Mouse (Mus musculus) brain, embryonic 14.5 days (tissue): ENCODE data around the gene 1600014C23Rik.

Experiments used
- CTCF ChIP-seq: fragments of 200-500 bp; IDR thresholded peaks from 2 replicates; pipeline ENCODE4 v1.5.1; 2012; ENCODE audit warnings: inconsistent platforms, mild to moderate bottlenecking, moderate library complexity, borderline replicate concordance; ENCODE audit not compliant: insufficient read depth, insufficient read length; ENCODE audit errors: extremely low read depth
- POLR2A ChIP-seq: fragments of 200-500 bp; IDR thresholded peaks from 2 replicates; pipeline ENCODE4 v1.6.1; 2012; ENCODE audit warnings: mild to moderate bottlenecking, inconsistent platforms, borderline replicate concordance; ENCODE audit not compliant: poor library complexity, insufficient read depth, insufficient read length, severe bottlenecking; ENCODE audit errors: extremely low read depth

DNA sequence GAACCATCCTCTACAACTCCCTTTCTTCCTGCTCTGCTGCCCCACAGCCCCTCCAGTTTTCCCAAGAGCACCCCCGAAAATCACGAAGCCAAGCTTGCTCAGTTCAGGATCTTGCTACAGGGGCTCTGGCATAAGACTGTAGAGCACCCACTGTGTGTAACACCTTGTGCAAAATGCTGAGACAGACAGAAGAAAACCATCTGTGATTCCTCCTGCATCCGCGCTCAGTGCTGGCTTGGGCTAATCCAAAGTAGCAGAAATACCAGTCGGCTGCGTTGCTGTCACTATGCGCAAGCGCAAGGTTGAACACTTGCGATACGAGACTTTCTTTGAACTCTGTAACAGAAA is 9.1 kb downstream of the 1600014C23Rik start:
- TF ChIP-seq CTCF (no peak), POLR2A (no peak)
